Mouse (Mus musculus) fibroblast of lung, adult 2 months (primary cell): Measurements from ENCODE around the gene Hdac1.
"Not testable (repeated sequence)": the region's sequence is repeated elsewhere in the genome, so short reads cannot be mapped to it uniquely, and the experiment has no call there.

Experiments
- DNase-seq: peaks from one replicate; pipeline ENCODE4 v3.0.0-alpha.2; 2011; ENCODE audit warnings: low read depth

Hdac1 gene

DNA sequence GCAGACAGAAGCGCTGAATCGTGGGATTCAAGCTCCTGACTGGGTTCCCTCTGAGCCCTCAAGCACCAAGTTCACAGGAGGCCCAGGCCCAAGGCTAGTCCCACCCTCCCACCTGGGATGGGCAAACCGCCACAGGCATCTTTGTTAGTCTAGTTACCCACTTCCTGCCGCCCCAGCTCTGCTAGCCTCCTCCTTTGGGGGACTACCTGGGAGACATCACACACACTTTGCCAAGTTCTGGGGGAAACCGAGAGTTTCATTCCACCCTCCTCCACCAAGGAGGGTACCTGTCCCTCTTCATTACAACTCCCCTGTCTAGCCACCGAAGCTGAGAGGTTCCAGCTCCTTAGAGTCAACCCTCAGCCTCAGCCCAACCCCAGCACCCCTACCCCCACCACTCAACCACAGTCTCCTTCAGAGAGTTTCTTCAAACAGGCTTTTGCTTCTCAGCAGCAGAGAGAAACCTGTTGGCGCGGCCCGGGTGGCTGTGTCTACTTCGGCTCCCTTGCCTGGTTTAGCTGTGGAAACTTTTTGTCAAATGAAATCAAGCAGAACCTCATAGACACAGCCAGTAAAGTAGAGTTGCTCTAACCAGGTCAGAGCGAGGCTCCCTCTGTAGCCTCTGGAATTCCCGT lies 15.9 kb upstream of the Hdac1 start:
- no peak for DNase-seq

DNA sequence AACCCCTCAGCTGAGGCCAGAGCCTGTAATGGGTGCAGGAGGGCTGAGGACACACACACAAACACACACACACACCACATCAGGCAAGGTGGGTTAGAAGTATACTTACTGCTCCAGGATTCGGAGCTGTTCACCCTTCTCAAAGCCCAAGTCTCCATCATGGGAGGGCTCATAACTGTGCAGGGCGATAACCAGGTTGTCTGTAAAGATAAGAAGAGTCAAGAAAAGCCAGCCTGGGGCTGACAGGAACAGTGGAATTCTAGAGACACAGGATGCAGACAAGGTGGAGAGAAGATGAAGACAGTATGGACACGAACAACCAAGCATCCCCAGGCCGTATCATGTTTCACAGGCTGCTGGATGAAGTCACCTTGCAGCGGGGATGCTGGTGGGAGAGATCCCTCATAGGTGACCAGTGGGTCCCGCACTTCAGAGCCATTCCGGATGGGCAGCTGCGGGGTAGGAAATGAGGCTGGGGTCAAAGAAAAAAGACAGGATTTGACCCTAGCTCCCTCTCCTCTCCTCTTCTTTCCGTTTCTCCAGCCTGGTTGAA lies 14.8 kb upstream of the Hdac1 start:
- no peak for DNase-seq

GRCm38 (mm10) chr4:129556532-129557223 lies 14.2 kb upstream of the Hdac1 start:
- peak; percentile 35 for DNase-seq

- no peak for DNase-seq
Measured at GRCm38 (mm10) chr4:129555862-129556531, 13.5 kb upstream of the Hdac1 start.

DNA sequence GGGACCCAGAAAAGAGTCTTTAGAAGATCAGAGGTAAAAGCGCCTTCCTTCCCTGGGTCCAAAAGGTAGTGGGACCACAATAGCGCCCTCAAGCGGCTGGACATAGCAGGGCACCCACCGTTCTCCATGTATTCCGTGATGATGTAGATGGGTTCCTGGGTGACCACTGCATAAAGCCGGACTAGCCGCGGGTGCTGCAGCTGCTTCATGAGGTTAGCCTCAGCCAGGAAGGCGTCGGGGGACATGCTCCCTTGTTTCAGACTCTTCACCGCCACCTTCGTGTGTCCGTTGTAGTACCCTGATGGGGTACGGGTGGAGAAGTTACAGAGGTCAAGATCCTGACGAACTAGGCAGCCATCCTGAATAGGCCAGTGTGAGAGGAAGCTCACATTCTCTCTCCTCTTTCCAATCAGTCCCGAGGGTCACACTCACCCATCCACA lies 12.9 kb upstream of the Hdac1 start:
- no peak for DNase-seq

DNA sequence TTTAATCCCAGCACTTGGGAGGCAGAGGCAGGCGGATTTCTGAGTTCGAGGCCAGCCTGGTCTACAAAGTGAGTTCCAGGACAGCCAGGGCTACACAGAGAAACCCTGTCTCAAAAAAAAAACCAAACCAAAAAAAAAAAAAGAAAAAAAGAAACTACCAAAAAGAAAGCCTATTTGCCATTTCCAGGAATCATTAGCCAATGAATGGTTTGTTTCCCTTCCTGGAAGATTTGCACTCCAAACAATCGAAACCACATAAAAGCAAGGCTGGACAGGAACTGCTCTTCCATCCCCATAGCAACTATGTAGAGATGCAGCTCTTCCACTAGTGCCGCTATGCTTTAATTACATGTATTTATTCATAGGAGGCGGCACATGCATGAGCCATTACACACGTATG lies 12.0 kb upstream of the Hdac1 start:
- DNase-seq, result not testable (repeated sequence)

- no peak for DNase-seq
Measured at GRCm38 (mm10) chr4:129550295-129550694, 7.8 kb upstream of the Hdac1 start.

- no peak for DNase-seq
Measured at GRCm38 (mm10) chr4:129549306-129549705, 6.8 kb upstream of the Hdac1 start.

DNA sequence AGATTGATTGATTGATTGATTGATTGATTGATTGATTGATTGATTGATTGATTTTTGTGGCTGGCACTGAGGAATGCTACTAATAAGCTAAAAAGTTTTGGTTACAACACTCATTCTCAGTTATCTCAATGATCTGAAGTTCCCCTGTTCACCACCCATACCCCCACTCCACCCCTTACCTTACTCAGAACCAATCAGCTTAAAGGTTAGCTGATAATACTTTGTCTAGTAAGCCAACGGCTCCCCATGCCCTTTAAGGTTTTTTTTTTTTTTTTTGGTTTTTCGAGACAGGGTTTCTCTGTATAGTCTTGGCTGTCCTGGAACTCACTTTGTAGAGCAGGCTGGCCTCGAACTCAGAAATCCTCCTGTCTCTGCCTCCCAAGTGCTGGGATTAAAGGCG lies 5.1 kb upstream of the Hdac1 start:
- not testable (repeated sequence) for DNase-seq

DNA sequence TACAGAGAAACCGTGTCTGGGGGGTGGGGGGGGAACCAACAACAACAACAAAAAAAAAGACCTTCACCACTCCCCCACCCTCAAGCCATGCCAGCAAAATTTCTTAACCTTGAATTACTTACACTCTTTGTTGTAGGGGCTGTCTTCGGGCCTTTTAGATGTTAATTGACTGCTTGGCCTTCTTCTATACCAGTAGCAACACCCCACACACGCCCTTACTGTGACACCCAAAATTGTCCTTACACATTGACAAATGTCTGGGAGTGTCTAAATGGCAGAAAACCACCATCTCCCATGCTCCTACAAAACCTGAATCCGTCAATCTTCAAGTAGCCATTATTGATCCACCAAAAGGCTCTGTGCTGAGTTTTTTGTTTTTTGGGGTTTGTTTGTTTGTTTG lies 1.6 kb upstream of the Hdac1 start:
- no peak for DNase-seq

DNA sequence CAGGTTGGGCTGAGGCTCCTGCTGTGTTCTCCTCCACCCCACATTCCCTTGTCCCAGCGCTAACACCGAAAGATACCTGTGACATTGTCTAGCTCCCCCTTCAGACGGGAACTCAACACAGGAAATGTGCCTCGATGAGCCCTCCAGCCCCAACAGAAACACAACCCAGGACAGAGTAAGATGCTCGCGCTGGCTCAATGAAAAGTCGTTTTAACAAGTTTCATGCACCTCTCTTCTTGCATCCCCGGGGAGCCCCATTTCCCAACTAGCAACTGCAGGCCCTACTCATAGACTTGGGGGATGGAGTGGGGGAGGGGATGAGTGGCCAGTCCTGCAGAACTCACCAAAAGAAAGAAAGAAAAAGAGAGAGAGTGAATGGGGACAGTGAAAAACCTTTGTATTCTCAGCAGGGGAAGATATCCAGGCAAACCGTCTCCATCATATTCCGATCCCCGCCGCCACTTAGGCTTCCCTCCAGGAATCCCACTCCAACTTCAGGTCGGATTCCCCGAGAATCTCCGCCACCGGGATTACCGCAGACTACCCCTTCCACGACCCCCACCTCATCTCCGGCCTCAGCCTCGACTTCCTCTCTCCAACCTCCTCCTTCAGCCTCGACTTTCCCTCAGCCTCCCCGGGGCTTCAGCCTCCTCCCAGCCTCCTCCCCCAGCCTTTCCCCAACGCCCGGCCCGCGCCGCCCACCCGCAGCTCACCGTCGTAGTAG lies 483 bp downstream of the Hdac1 start:
- no peak for DNase-seq

DNA sequence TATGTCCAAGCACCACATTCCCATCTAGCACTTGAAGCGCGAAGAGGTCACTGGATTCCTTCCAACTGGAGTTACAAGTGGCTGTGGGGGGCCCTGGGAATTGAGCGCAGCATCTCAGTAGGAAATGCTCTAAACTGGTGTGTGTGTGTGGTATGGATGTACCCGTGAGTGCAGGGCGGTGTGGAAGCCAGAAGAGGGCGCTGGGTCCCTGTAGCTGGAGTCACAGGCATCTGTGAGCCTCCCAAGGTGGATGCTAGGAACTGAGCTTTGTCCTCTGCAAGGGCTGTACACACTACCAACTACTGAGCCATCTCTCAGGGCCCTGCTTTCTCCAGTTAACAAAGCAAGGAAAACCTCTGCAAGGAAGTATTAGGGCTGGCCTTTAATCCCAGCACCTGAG lies 2.5 kb downstream of the Hdac1 start:
- no peak for DNase-seq

- DNase-seq, result not testable (repeated sequence)
Measured at GRCm38 (mm10) chr4:129528901-129529300, 13.6 kb downstream of the Hdac1 start.

GRCm38 (mm10) chr4:129525889-129526288 lies 16.6 kb downstream of the Hdac1 start:
- no peak for DNase-seq

GRCm38 (mm10) chr4:129525338-129525737 lies 17.2 kb downstream of the Hdac1 start:
- DNase-seq, result no peak

- no peak for DNase-seq
Measured at GRCm38 (mm10) chr4:129518519-129518918, 24.0 kb downstream of the Hdac1 start.

GRCm38 (mm10) chr4:129516925-129517324 lies 25.6 kb downstream of the Hdac1 start:
- no peak for DNase-seq

DNA sequence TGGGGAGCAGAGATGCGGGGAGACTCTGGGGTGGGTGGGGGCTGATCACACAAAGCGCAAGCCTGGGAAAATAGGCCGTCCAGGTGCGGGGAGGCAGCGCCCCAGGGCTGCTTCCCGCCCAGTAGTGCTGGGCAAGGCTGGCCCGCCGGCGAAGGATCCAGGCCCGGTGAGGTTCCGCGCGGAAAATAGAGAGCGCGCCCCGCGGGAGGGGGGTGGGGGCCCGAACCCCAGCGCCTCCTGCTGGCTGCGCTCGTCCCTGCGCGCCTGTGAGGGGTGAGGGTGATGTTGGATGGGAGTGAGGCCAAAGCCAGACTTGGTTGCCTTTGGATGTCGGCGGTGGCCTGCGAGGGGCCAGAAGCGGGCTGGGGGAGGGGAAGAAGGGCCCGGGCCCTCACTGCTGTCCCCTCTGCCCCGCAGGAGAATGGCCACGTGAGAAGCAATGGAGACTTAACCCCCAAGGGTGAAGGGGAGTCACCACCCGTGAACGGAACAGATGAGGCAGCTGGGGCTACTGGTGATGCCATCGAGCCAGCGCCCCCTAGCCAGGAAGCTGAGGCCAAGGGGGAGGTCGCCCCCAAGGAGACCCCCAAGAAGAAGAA lies 28.1 kb downstream of the Hdac1 start:
- no peak for DNase-seq

GRCm38 (mm10) chr4:129513891-129514290 lies 28.6 kb downstream of the Hdac1 start:
- no peak for DNase-seq

GRCm38 (mm10) chr4:129513086-129513767 lies 29.3 kb downstream of the Hdac1 start, which contains the start of gene Marcksl1:
Gene Marcksl1 (plus strand): TSS chr4:129513581.
- peak; percentile 43 for DNase-seq

DNA sequence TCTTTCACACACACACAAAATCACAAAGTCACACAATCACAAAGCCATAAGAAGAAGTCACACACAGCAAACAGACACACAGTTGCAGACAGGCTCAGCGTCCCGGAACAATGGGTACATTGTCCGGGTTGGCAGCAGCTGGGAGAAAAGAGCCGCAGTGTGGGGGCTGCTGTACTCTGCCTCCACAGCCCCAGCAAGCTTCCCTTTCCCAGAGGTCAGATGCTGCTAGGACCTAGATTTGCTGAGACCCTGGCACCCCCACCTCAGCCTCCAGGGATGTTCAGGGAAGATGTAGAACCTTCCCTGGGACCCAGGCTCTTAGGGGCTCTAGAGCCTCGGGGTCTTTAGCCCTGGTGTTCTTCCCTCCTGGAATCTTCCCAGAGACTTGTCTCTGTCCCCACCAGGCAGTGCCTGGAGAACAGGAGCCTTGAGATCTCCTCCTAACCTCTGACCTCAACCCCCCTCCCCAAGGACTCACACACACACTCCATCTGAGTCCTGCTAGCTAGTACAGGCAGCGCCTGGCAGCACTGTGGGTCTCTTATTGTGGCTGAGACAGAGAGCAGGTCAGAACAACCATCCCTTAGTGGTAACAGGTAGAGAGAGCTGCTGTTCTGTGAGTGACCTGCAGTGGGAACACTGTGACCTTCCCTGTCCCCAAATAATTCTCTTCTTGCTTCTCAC lies 31.0 kb downstream of the Hdac1 start:
- DNase-seq, result no peak
